Mouse (Mus musculus) intestine, postnatal 0 days (tissue): ENCODE data around the gene Nfix. TPM values are rescaled to one million over a fixed set of nuclear protein-coding genes. Genes with fewer than 3 reads are reported as not detected.

ENCODE experiments used
- ATAC-seq: fragments of 200-750 bp; cut with Nextera tagmentation; 2 replicates; pipeline ENCODE4 v1.8.0; 2017; ENCODE audit warnings: mild to moderate bottlenecking, moderate TSS enrichment, moderate library complexity
- H3K27ac ChIP-seq: fragments of 300-500 bp; sonication (generic); 2 replicates; pipeline ENCODE4 v1.5.1; 2014; ENCODE audit warnings: mild to moderate bottlenecking, low read depth, low read length, moderate library complexity
- H3K27me3 ChIP-seq: fragments of 300-500 bp; sonication (generic); replicated peaks from 2 replicates; pipeline ENCODE4 v1.6.1; 2014; ENCODE audit warnings: low read length, mixed read lengths; ENCODE audit not compliant: control insufficient read depth, insufficient read depth
- H3K36me3 ChIP-seq: fragments of 300-500 bp; sonication (generic); 2 replicates; pipeline ENCODE4 v1.6.1; 2014; ENCODE audit warnings: mild to moderate bottlenecking, moderate library complexity; ENCODE audit not compliant: control insufficient read depth, insufficient read depth
- H3K4me1 ChIP-seq: fragments of 300-500 bp; sonication (generic); replicated peaks from 2 replicates; pipeline ENCODE4 v1.6.1; 2014; ENCODE audit warnings: antibody characterized with exemption, low read length, mixed read lengths; ENCODE audit not compliant: control insufficient read depth, insufficient read depth
- H3K4me2 ChIP-seq: fragments of 300-500 bp; sonication (generic); replicated peaks from 2 replicates; pipeline ENCODE4 v1.6.1; 2014; ENCODE audit warnings: low read depth, mild to moderate bottlenecking, moderate library complexity
- H3K4me3 ChIP-seq: fragments of 300-500 bp; sonication (generic); 2 replicates; pipeline ENCODE4 v1.5.1; 2014; ENCODE audit warnings: low read depth, low read length
- H3K9ac ChIP-seq: fragments of 300-500 bp; sonication (generic); 2 replicates; pipeline ENCODE4 v1.6.1; 2014; ENCODE audit warnings: mild to moderate bottlenecking, low read depth, low read length
- H3K9me3 ChIP-seq: fragments of 300-500 bp; sonication (generic); 2 replicates; pipeline ENCODE4 v1.6.1; 2016; ENCODE audit warnings: mixed run types; ENCODE audit not compliant: control insufficient read depth
- CTCF ChIP-seq: sonication (generic); IDR thresholded peaks from 2 replicates; pipeline ENCODE4 v1.5.1; 2016; ENCODE audit warnings: low read depth, mild to moderate bottlenecking, control low read depth, antibody characterized with exemption, moderate library complexity
- WGBS: fragments of 180-500 bp; shearing (Covaris S2); extraction: QIAGEN DNeasy Blood & Tissue Kit; methylation state at CpG from one replicate; pipeline ENCODE4 v1.1.7; 2014; 5-methylcytosine and 5-hydroxymethylcytosine counted together
- polyA plus RNA-seq: library from polyadenylated mRNA; unstranded; fragments of >200 nt; fragmentation: Nextera tagmentation; extraction: Ambion mirVana; gene quantifications from 2 replicates; pipeline ENCODE4 v1.2.1, GENCODE M21; 2015

Gene Nfix
- 11.2 and 12.0 TPM in 2 replicates for polyA plus RNA-seq

DNA sequence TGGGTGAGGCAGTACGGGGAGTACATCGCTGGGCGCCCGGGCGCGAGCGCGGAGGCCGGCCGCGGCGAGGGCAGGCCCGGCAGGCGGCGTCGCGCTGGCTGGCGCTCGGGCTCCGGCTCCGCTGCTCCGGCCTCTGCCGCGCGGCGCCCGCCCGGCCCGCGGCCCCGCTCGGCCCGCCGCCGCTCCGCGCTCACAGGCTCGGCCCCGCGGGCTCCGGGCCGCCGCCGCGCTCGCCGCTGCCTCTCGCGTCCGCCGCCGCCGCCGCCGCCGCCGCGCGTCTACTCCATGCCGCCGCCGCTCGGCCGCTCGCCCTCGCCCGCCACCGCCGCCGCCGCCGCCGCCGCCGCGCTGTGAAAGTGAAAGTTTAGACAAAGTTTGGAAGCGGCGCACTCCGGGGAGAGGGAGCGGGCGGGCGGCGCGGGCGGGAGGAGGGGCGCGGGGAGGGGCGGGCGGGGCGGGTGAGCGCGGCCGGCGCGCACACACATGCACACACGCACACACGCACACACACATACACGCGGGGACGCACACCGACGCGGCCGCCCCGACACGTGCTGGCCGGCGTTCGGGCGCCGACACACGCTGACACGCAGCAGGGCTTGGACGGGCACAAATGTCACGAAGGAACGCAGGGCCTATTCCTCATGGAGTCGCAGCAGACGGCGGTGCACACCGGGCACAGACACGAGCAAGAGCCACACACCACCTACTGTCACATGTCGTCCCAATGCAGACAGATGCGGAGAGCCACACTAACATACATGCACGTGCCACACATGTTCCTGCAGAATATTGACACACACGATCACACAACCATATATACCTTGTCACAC lies at the start of gene Nfix:
Gene Nfix (minus strand): TSS at position 346 of the 833 bp plus-strand sequence.
- 0 out of 2 replicates have a peak, but pooled peaks have one; percentile 3 for TF ChIP-seq CTCF
- under 1% methylated on average over 68 of the region's 125 CpGs for WGBS
- Histone ChIP-seq H3K36me3 (0 out of 2 replicates have a peak, but pooled peaks cover 5% of the 10 kb centered on the region), H3K4me1 (no peaks in the 10 kb centered on the region), H3K27ac (peak within 1 kb of the TSS; percentile 66), H3K9me3 (no peaks in the 10 kb centered on the region), H3K9ac (peak within 1 kb of the TSS; percentile 78), H3K4me2 (peak within 1 kb of the TSS; percentile 98), H3K27me3 (peaks cover 52% of the 10 kb centered on the region), H3K4me3 (peak within 1 kb of the TSS; percentile 65)
- ATAC-seq: peak; percentile 31; the same call in 1 of the 2 replicates

DNA sequence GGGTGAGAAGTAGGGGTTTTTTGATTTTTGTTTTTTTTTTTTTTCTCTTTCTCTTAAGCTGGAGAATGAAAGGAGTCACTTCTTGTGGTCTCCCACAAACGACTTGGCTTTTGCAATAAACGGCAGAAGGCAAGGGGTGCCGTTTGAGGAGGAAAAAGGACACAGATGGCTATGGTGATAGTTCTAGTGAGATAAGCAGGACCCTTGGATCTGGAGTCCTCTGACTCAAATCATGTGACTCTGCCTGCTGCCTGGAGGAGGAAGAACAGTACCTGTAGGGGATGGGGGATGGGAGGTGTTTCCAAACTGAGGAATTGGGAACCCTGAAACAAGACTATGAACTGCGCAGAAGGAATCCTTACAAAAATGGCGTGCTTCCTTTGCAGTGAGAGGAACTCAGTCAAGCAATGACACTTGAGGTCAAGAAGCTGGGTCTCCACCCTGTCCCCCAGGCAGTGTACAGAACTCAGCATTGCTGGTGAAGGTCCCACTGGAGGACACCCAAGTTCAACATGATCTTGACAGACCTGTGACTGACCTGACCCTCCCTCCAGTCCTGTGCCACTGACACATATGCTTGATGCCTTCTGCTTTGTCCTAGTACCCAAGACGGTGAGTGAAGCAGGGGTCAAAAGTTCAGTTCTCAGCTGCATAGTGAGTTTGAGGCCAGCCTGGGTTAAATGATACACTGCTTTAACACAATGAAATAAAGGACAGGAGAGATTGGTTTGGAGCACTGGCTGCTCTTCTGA lies 47.7 kb upstream of the Nfix start:
- no peak for ATAC-seq
- Histone ChIP-seq H3K27ac (peak overlapping the region; percentile 84), H3K4me3 (peak overlapping the region; percentile 94), H3K27me3 (no peaks in the 10 kb centered on the region), H3K9ac (peak overlapping the region; percentile 53), H3K4me2 (peak overlapping the region; percentile 77), H3K4me1 (peaks cover 7% of the 10 kb centered on the region; the same call in 1 of the 2 replicates), H3K9me3 (no peaks in the 10 kb centered on the region), H3K36me3 (peaks cover 25% of the 10 kb centered on the region)
- WGBS: 30% methylated on average over 6 of the region's 6 CpGs
- TF ChIP-seq CTCF: no peak

DNA sequence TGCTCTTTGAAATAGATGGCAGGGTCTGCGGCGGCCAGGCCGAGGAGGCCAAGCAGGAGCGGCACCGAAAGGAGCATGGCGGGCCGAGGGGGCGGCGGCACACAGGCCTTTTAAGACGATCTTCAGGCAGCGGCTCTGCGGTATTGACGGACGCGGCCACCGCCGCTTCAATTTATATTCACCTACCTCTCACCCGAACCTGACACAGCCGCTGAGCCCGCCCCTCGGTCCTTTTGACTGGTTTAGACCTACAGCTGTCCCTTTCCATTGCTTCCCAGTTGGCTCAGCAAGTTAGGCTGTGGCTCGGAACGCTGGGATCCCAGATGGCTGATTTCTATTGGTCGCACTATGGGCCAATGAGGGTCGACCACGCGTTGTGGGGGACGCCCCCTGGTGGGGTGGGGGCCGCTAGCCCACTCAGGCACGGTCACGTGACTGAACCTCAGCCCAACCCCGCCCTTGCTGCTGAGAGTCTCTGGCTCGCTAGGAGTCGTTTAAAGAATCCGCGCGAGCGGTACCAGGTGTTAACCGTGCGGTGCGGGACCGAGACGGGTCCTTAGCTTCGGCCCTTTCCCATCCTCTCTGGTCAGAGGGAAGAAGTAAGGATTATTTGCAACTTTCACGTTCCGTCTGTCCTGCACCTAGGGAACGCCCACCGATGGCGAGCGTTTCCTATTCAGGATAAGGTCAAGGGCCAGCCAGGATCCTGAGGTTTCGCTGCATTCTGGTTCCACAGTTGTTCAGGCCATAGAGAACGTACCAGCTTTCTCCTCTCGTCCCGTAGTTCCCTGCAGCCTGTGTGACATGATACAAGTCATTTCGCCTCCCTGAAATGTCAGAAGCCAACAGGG lies 46.8 kb upstream of the Nfix start, which contains the start of gene Calr:
Gene Calr (minus strand): TSS at position 213 of the 851 bp plus-strand sequence.
- Histone ChIP-seq H3K4me1 (peaks cover 7% of the 10 kb centered on the region; the same call in 1 of the 2 replicates), H3K4me2 (peak within 1 kb of the TSS; percentile 77), H3K9me3 (no peaks in the 10 kb centered on the region), H3K36me3 (peaks cover 34% of the 10 kb centered on the region), H3K27ac (peak within 1 kb of the TSS; percentile 84), H3K9ac (peak within 1 kb of the TSS; percentile 63), H3K4me3 (peak within 1 kb of the TSS; percentile 94), H3K27me3 (no peaks in the 10 kb centered on the region)
- under 1% methylated on average over 55 of the region's 55 CpGs for WGBS
- peak; percentile 99 for ATAC-seq
- peak; percentile 42; the same call in 1 of the 2 replicates for TF ChIP-seq CTCF

DNA sequence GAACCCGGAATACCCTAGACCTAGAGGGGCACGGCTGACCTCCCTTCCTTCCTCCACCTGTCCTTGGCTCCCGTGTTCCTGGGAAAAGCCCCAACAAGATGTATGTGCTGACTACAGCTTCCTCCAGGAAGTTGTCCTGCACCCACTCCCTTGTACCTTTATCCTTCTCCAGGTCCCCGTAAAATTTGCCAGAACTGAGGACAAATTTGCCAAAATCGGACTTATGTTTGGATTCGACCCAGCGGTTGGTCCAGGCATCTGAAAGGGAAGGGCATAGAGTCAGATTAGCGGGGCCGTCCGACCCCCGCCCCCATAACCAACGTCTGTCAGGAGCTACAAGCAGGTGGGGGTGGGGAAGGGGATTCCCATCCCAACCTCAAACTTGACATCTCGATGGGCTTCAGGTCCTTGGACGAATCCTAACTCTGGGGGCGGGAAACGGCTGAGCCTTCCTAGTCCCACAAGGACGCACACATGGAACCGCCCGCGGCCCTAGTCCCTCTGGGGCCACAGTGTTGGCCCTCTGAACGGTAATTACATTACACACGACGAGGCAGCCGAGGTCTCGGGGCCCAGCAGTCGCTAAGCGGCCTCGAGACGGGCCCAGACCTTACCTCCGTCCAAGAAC lies 46.1 kb upstream of the Nfix start:
- peaks cover 7% of the 10 kb centered on the region; the same call in 1 of the 2 replicates for H3K4me1 ChIP-seq
- peak overlapping the region; percentile 76 for H3K27ac ChIP-seq
- no peak for TF ChIP-seq CTCF
- H3K27me3 ChIP-seq: no peaks in the 10 kb centered on the region
- H3K9me3 ChIP-seq: no peaks in the 10 kb centered on the region
- peaks cover 39% of the 10 kb centered on the region for H3K36me3 ChIP-seq
- H3K4me3 ChIP-seq: peak overlapping the region; percentile 94
- H3K9ac ChIP-seq: peak overlapping the region; percentile 63
- ATAC-seq: peak; percentile 39
- under 1% methylated on average over 30 of the region's 30 CpGs for WGBS
- H3K4me2 ChIP-seq: peak overlapping the region; percentile 77

DNA sequence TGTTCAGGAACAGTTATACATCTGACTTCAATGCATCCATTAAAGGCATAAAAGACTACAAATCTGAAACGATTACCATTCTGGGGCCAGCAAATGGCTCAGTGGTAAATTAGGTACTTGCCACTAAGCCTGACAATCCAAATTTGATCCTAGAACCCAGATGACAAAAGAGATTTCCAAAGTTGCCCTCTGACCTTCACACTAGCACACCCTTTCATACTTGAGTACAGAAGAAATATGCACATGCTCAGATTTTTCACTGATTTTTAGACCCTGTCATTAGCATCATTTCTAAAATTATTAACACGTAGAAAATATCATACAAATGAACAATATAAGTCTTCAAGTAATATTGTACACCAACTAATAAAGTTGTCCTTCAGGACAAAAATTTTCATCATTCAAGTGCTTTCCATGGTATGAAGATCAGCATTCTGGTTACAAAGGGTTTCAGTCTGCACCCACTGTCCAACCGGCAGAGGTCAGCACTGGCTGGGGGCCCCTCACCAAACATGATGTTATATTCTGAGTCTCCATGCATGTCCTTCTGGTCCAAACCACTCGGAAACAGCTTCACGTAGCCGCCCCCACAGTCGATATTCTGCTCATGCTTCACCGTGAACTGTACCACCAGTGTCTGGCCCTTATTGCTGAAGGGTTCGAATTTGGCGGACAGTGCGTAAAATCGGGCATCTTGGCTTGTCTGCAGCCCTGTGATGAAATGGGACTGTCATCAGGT lies 45.4 kb upstream of the Nfix start:
- H3K4me2 ChIP-seq: peak overlapping the region; percentile 77
- no peak overlapping the region; the same call in 1 of the 2 replicates for H3K27ac ChIP-seq
- H3K9ac ChIP-seq: peak overlapping the region; percentile 63
- peak overlapping the region; percentile 94 for H3K4me3 ChIP-seq
- peaks cover 39% of the 10 kb centered on the region for H3K36me3 ChIP-seq
- TF ChIP-seq CTCF: peak; percentile 80
- peaks cover 7% of the 10 kb centered on the region; the same call in 1 of the 2 replicates for H3K4me1 ChIP-seq
- H3K9me3 ChIP-seq: no peaks in the 10 kb centered on the region
- no peaks in the 10 kb centered on the region for H3K27me3 ChIP-seq
- no peak for ATAC-seq
- 9% methylated on average over 12 of the region's 12 CpGs for WGBS
